Mouse (Mus musculus) retina, embryonic 14.5 days (tissue): ENCODE results near the gene Golga7b.

Experiments
- DNase-seq: peaks from one replicate; pipeline ENCODE4 v3.0.0-alpha.2; 2015; ENCODE audit warnings: low spot score

The Golga7b gene

GRCm38 (mm10) chr19:42303210-42303813 lies 55.9 kb downstream of the Golga7b start:
- no peak for DNase-seq

GRCm38 (mm10) chr19:42304506-42304905 lies 57.1 kb downstream of the Golga7b start:
- no peak for DNase-seq

GRCm38 (mm10) chr19:42305746-42306145 lies 58.4 kb downstream of the Golga7b start:
- no peak for DNase-seq

- DNase-seq: peak; percentile 22
Observed at GRCm38 (mm10) chr19:42306202-42306601, 58.8 kb downstream of the Golga7b start.

- peak; percentile 35 for DNase-seq
Observed at GRCm38 (mm10) chr19:42307019-42307418, 59.6 kb downstream of the Golga7b start.

GRCm38 (mm10) chr19:42308931-42309330 lies 61.6 kb downstream of the Golga7b start:
- DNase-seq: no peak

GRCm38 (mm10) chr19:42311332-42311731 lies 64.0 kb downstream of the Golga7b start:
- no peak for DNase-seq

- DNase-seq: no peak
Observed at GRCm38 (mm10) chr19:42312191-42312590, 64.8 kb downstream of the Golga7b start.

- no peak for DNase-seq
Observed at GRCm38 (mm10) chr19:42315070-42315679, 67.8 kb downstream of the Golga7b start.

- peak; percentile 93 for DNase-seq
Observed at GRCm38 (mm10) chr19:42315914-42316313, 68.5 kb downstream of the Golga7b start.

GRCm38 (mm10) chr19:42316525-42316924 lies 69.2 kb downstream of the Golga7b start:
- no peak for DNase-seq

GRCm38 (mm10) chr19:42316998-42317397 lies 69.6 kb downstream of the Golga7b start:
- DNase-seq: no peak

GRCm38 (mm10) chr19:42317648-42318425 lies 70.5 kb downstream of the Golga7b start:
- no peak for DNase-seq
